In the genomic region with DNA sequence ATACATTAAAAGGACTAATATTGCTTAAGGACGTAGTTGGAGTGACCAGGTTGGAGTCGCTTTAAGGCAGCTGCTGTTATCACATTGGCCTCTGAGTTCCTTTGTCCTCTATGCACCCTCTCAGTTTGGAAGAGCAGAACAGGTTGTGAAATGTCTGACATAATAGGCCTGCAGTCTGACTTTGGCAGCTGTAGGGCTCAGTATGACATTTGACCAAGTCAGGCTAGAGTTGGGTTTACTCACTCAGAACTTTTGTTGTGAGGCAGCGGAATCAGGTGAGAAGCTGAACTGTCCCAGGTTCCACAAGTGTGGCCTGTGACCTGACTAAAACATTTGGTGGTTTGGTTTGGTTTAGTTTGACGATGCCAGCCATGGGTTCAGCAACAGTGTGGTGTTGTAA, we compare ENCODE assay signal across 23 mouse cellular contexts. TPM values are rescaled to one million over a fixed set of nuclear protein-coding genes. Genes with fewer than 3 reads are reported as not detected.
DNase-seq lines count a peak whose midpoint lies in the region; ATAC-seq lines count a peak whose summit lies in the region.
"Had no signal": no experiment of that assay in that cellular context is flagged by ENCODE, and none has a peak within 500 bp of the region (broad histone marks: within the 10 kb centered on the region; RNA-seq: fewer than 3 reads in every experiment).

No protein-coding gene starts in this region.

- 0 out of 2 replicates have a peak, but pooled peaks cover 6% of the 10 kb centered on the region for H3K4me1 ChIP-seq in heart, embryonic 12.5 days (replicated peaks)
- 0 out of 2 replicates have a peak, but pooled peaks cover under 1% of the 10 kb centered on the region for H3K4me1 ChIP-seq in liver, embryonic 15.5 days (replicated peaks)

- no peak overlapping the region for H3K4me2 ChIP-seq in heart, embryonic 12.5 days
- H3K4me2 ChIP-seq in liver, embryonic 15.5 days = no peak overlapping the region
- H3K4me2 ChIP-seq: hindbrain, embryonic 13.5 days had no signal

- H3K27me3 ChIP-seq in heart, embryonic 12.5 days (replicated peaks) = no peaks in the 10 kb centered on the region
- peaks cover 27% of the 10 kb centered on the region for H3K27me3 ChIP-seq in liver, embryonic 15.5 days

- DNase-seq in heart, adult 11 months = peak; percentile 86
- DNase-seq in testis, postnatal 10 days (ENCODE audit: low spot score) = peak; percentile 7
- no peak for DNase-seq in testis, postnatal 14 days (ENCODE audit: low spot score)
- DNase-seq in spleen, postnatal 36 days (ENCODE audit: low spot score in 2 of 2) = no peak
- DNase-seq: cerebellum, adult 9-11 months; gastrocnemius, adult 2 months; kidney, adult 11 months; kidney, postnatal 4 days; lung, postnatal 4 days; midbrain, embryonic 14.5 days; thymus, postnatal 25 days had no signal

- no peak overlapping the region for H3K27ac ChIP-seq in heart, embryonic 12.5 days (ENCODE audit: poor library complexity, severe bottlenecking)
- peak overlapping the region; percentile 35; the same call in 1 of the 2 replicates for H3K27ac ChIP-seq in liver, embryonic 15.5 days (replicated peaks)
- H3K27ac ChIP-seq: embryonic facial prominence, embryonic 10.5 days; gastrocnemius, adult 2 months; hindbrain, embryonic 13.5 days; left cerebral cortex, adult 2 months had no signal

- WGBS in heart, embryonic 12.5 days = 73% methylated on average over 4 of the region's 4 CpGs
- 62% methylated on average over 4 of the region's 4 CpGs for WGBS in liver, embryonic 15.5 days (ENCODE audit: insufficient replicate concordance)

- H3K9me3 ChIP-seq in heart, embryonic 12.5 days (replicated peaks) = no peaks in the 10 kb centered on the region
- no peaks in the 10 kb centered on the region for H3K9me3 ChIP-seq in liver, embryonic 15.5 days (replicated peaks)
- H3K9me3 ChIP-seq: embryonic facial prominence, embryonic 10.5 days; hindbrain, embryonic 13.5 days had no signal

- no peak for ATAC-seq in heart, embryonic 12.5 days (ENCODE audit: insufficient number of reproducible peaks, low FRiP score)
- ATAC-seq in liver, embryonic 15.5 days (ENCODE audit: insufficient read depth) = peak; percentile 35
- no peak for ATAC-seq in erythroblast, adult 5-6 weeks (replicated peaks; ENCODE audit: low FRiP score, poor library complexity, severe bottlenecking)
- ATAC-seq: activated CD4-positive, CD25-positive, alpha-beta regulatory T cell, adult 4 months; forebrain, embryonic 14.5 days had no signal

- no peak overlapping the region for H3K9ac ChIP-seq in heart, embryonic 12.5 days
- no peak overlapping the region for H3K9ac ChIP-seq in liver, embryonic 15.5 days
- H3K9ac ChIP-seq: hindbrain, embryonic 13.5 days had no signal

- H3K36me3 ChIP-seq in heart, embryonic 12.5 days = no peaks in the 10 kb centered on the region
- H3K36me3 ChIP-seq in liver, embryonic 15.5 days (replicated peaks) = no peaks in the 10 kb centered on the region
- H3K36me3 ChIP-seq: embryonic facial prominence, embryonic 10.5 days; hindbrain, embryonic 13.5 days had no signal

- H3K4me3 ChIP-seq in heart, embryonic 12.5 days = no peak overlapping the region
- no peak overlapping the region for H3K4me3 ChIP-seq in liver, embryonic 15.5 days (replicated peaks)
- H3K4me3 ChIP-seq: embryonic facial prominence, embryonic 10.5 days; gastrocnemius, adult 2 months; hindbrain, embryonic 13.5 days; left cerebral cortex, adult 2 months had no signal

RNA-seq across cellular contexts. Expression of gene Ppp1r3g, which starts 4.9 kb away (rescaled TPM):
- 6.8 and 7.7 TPM in 2 replicates for polyA plus RNA-seq in heart, embryonic 12.5 days (2016; fragmentation: Nextera tagmentation; extraction: Ambion mirVana)
- 1.3 and 2.7 TPM in 2 replicates for polyA plus RNA-seq in liver, embryonic 15.5 days (2015; fragmentation: Nextera tagmentation; extraction: Ambion mirVana)
- total RNA-seq in erythroblast, adult 5-6 weeks (2015; ENCODE audit: low replicate concordance) = not detected in 2 replicates
- total RNA-seq in erythroblast, adult 5-6 weeks (2017; ENCODE audit: low replicate concordance) = not detected in 2 replicates
- total RNA-seq: common myeloid progenitor, adult 5-6 weeks; gastrocnemius, adult 2 months; megakaryocyte-erythroid progenitor cell, adult 5-6 weeks; MEL had no signal
- polyA plus RNA-seq: activated CD4-positive, CD25-positive, alpha-beta regulatory T cell, adult 4 months; C2C12 had no signal

RNA-seq across cellular contexts. Expression of gene Rpp40, which starts 57.4 kb away (rescaled TPM):
- polyA plus RNA-seq in heart, embryonic 12.5 days (2016; fragmentation: Nextera tagmentation; extraction: Ambion mirVana) = 11.4 and 12.0 TPM in 2 replicates
- polyA plus RNA-seq in liver, embryonic 15.5 days (2015; fragmentation: Nextera tagmentation; extraction: Ambion mirVana) = 5.7 and 6.1 TPM in 2 replicates
- 5.6 and 11.3 TPM in 2 replicates for total RNA-seq in erythroblast, adult 5-6 weeks (2015; ENCODE audit: low replicate concordance)
- 0.56 and 0.77 TPM in 2 replicates for total RNA-seq in erythroblast, adult 5-6 weeks (2017; ENCODE audit: low replicate concordance)

Comparison
In these comparisons a context has a peak if more than half of its experiments do, and no peak if none do; other contexts are left out.
1. DNase-seq: peak in heart, adult 11 months (single experiment) and testis, postnatal 10 days (single experiment); none in testis, postnatal 14 days (single experiment) and spleen, postnatal 36 days (0 of 2).